Mouse (Mus musculus) hematopoietic stem cell, adult 5-6 weeks (primary cell): ENCODE results near the gene Ythdf1. TPM values are rescaled to one million over a fixed set of nuclear protein-coding genes. Genes with fewer than 3 reads are reported as not detected.

ENCODE experiments used
- ATAC-seq, 2 experiments: fragments of 125-278 bp in 1 of 2; replicated peaks in 1 of 2; 2 replicates each; pipeline ENCODE4 v1.8.0; 2016 to 2017; ENCODE audit warnings: inconsistent platforms in 2 of 2, mild to moderate bottlenecking in 2 of 2, moderate number of reproducible peaks in 2 of 2, low read depth in 1 of 2, moderate TSS enrichment in 1 of 2; ENCODE audit not compliant: low FRiP score in 2 of 2, poor library complexity in 2 of 2, severe bottlenecking in 2 of 2, insufficient read depth in 1 of 2, low TSS enrichment in 1 of 2
- total RNA-seq: library from RNA; stranded (forward); fragments of 172-1452, 232-1000 nt; gene quantifications from 2 replicates; pipeline ENCODE4 v1.2.3, GENCODE M21; 2017

Gene Ythdf1
- total RNA-seq, 1 experiment from 2014 or later = 33.7 TPM

- no peak for ATAC-seq
These were observed 28.9 kb downstream of the Ythdf1 start for GRCm38 (mm10) chr2:180891835-180892323.

- ATAC-seq = no peak
These were observed 29.5 kb downstream of the Ythdf1 start for GRCm38 (mm10) chr2:180891075-180891834.

GRCm38 (mm10) chr2:180890422-180891074 lies 30.2 kb downstream of the Ythdf1 start:
- no peak for ATAC-seq

GRCm38 (mm10) chr2:180889921-180890280 lies 30.8 kb downstream of the Ythdf1 start:
- ATAC-seq = no peak

GRCm38 (mm10) chr2:180889271-180889920 lies 31.4 kb downstream of the Ythdf1 start:
- no peak for ATAC-seq

GRCm38 (mm10) chr2:180885270-180885669 lies 35.5 kb downstream of the Ythdf1 start:
- ATAC-seq = no peak

GRCm38 (mm10) chr2:180881281-180881680 lies 39.5 kb downstream of the Ythdf1 start:
- ATAC-seq = no peak

- ATAC-seq = no peak
These were observed 41.2 kb downstream of the Ythdf1 start for GRCm38 (mm10) chr2:180879365-180880067.

GRCm38 (mm10) chr2:180870006-180870405 lies 50.7 kb downstream of the Ythdf1 start:
- no peak for ATAC-seq

GRCm38 (mm10) chr2:180861561-180861960 lies 59.2 kb downstream of the Ythdf1 start:
- no peak for ATAC-seq

GRCm38 (mm10) chr2:180857121-180857520 lies 63.6 kb downstream of the Ythdf1 start:
- ATAC-seq = no peak

GRCm38 (mm10) chr2:180855005-180855544 lies 65.7 kb downstream of the Ythdf1 start:
- ATAC-seq = no peak

Other genes with a start within 250 kb of the Ythdf1 start
- gene Dido1, start 210.9 kb downstream of the Ythdf1 start, total RNA-seq = 86.0 and 95.8 TPM in 2 replicates
- gene Gid8, start 210.8 kb downstream of the Ythdf1 start, total RNA-seq = 52.2 and 78.0 TPM in 2 replicates
- gene Slc17a9, start 195.7 kb downstream of the Ythdf1 start, total RNA-seq = 7.3 and 9.4 TPM in 2 replicates
- not detected in 2 replicates for gene Bhlhe23, start 144.0 kb downstream of the Ythdf1 start, total RNA-seq
- not detected in 2 replicates for gene Birc7, start 8.1 kb upstream of the Ythdf1 start, total RNA-seq
- gene Nkain4, start 33.8 kb upstream of the Ythdf1 start, total RNA-seq = not detected in 2 replicates
- gene Arfgap1, start 46.3 kb upstream of the Ythdf1 start, total RNA-seq = 27.6 and 44.8 TPM in 2 replicates
- gene Col20a1, start 65.6 kb upstream of the Ythdf1 start, total RNA-seq = 0.45 TPM in 1 of 2 replicates, not detected in the other
- not detected in 2 replicates for gene Chrna4, start 122.6 kb upstream of the Ythdf1 start, total RNA-seq
- not detected in 2 replicates for gene Kcnq2, start 214.4 kb upstream of the Ythdf1 start, total RNA-seq
- gene Eef1a2, start 236.1 kb upstream of the Ythdf1 start, total RNA-seq = not detected in 2 replicates